Mouse (Mus musculus) liver, embryonic 14.5 days (tissue): ENCODE measurements around the gene Gsap. TPM values are rescaled to one million over a fixed set of nuclear protein-coding genes. Genes with fewer than 3 reads are reported as not detected.

Source experiments
- ATAC-seq: fragments of 200-750 bp; cut with Nextera tagmentation; 2 replicates; pipeline ENCODE4 v1.8.0; 2017; ENCODE audit warnings: moderate number of reproducible peaks, mild to moderate bottlenecking, moderate library complexity; ENCODE audit not compliant: insufficient read depth
- DNase-seq, 3 experiments: peaks; one replicate each; pipeline ENCODE4 v3.0.0-alpha.2; 2012 to 2013; ENCODE audit warnings: low read depth in 3 of 3, low spot score in 3 of 3
- H3K27ac ChIP-seq: fragments of 300-500 bp; sonication (generic); 2 replicates; pipeline ENCODE4 v1.5.1; 2014; ENCODE audit warnings: moderate library complexity, mild to moderate bottlenecking, control low read depth, inconsistent platforms
- H3K27me3 ChIP-seq: fragments of 300-500 bp; sonication (generic); 2 replicates; pipeline ENCODE4 v1.6.1; 2014; ENCODE audit warnings: mild to moderate bottlenecking, low read length, moderate library complexity; ENCODE audit not compliant: control insufficient read depth, insufficient read depth
- H3K36me3 ChIP-seq: fragments of 300-500 bp; sonication (generic); replicated peaks from 2 replicates; pipeline ENCODE4 v1.6.1; 2014; ENCODE audit warnings: low read depth; ENCODE audit not compliant: control insufficient read depth, insufficient read depth
- H3K4me1 ChIP-seq, 2 experiments: fragments of 200-500 bp in 1 of 2; fragments of 300-500 bp in 1 of 2; sonication (generic) in 1 of 2; replicated peaks; 2 replicates each; pipeline ENCODE4 v1.6.1; 2012 to 2014; ENCODE audit warnings: antibody characterized with exemption in 1 of 2, inconsistent platforms in 1 of 2, low read length in 1 of 2; ENCODE audit not compliant: control insufficient read depth in 2 of 2, insufficient read depth in 2 of 2
- H3K4me2 ChIP-seq: fragments of 300-500 bp; sonication (generic); 2 replicates; pipeline ENCODE4 v1.6.1; 2014; ENCODE audit warnings: low read depth, mild to moderate bottlenecking, control low read depth, moderate library complexity
- H3K4me3 ChIP-seq, 2 experiments: fragments of 200-500 bp in 1 of 2; fragments of 300-500 bp in 1 of 2; sonication (generic) in 1 of 2; 2 replicates each; pipeline ENCODE4 v1.5.1; 2012 to 2014; ENCODE audit warnings: low read depth in 2 of 2, low read length in 2 of 2, mild to moderate bottlenecking in 2 of 2, control low read depth in 1 of 2, inconsistent platforms in 1 of 2, moderate library complexity in 1 of 2; ENCODE audit not compliant: insufficient read depth in 1 of 2
- H3K9ac ChIP-seq: fragments of 300-500 bp; sonication (generic); replicated peaks from 2 replicates; pipeline ENCODE4 v1.6.1; 2014; ENCODE audit warnings: mild to moderate bottlenecking, control low read depth, moderate library complexity
- H3K9me3 ChIP-seq: fragments of 300-500 bp; sonication (generic); 2 replicates; pipeline ENCODE4 v1.6.1; 2016; ENCODE audit warnings: low read length, mixed read lengths; ENCODE audit not compliant: control insufficient read depth
- CTCF ChIP-seq: IDR thresholded peaks from 2 replicates; pipeline ENCODE4 v1.5.1; 2016; ENCODE audit warnings: antibody characterized with exemption, low read depth, control low read depth
- EP300 ChIP-seq: IDR thresholded peaks from 2 replicates; pipeline ENCODE4 v1.6.1; 2016; ENCODE audit warnings: antibody characterized with exemption, low read depth
- WGBS: fragments of 180-500 bp; shearing (Covaris S2); extraction: QIAGEN DNeasy Blood & Tissue Kit; methylation state at CpG from one replicate; pipeline ENCODE4 v1.1.7; 2014; ENCODE audit not compliant: insufficient replicate concordance; 5-methylcytosine and 5-hydroxymethylcytosine counted together
- polyA plus RNA-seq, 2 experiments: library from polyadenylated mRNA; depleted of rRNA in 1 of 2; stranded (reverse) in 1 of 2; unstranded in 1 of 2; fragments of >200 nt; fragmentation: Nextera tagmentation in 1 of 2; extraction: Ambion mirVana in 1 of 2; gene quantifications; 2 replicates each; pipeline versions ENCODE4 v1.2.1 to v1.2.3; 2012 to 2014

The Gsap gene
- polyA plus RNA-seq, 2 experiments: 1.3 to 2.1 TPM

GRCm38 (mm10) chr5:21169877-21170276, 16.2 kb upstream of the Gsap start:
- H3K9me3 ChIP-seq: no peaks in the 10 kb centered on the region
- no peak for DNase-seq
- no peak overlapping the region for H3K9ac ChIP-seq
- H3K4me3 ChIP-seq: no peak overlapping the region
- H3K27ac ChIP-seq: no peak overlapping the region
- 63% methylated on average over 1 of the region's 1 CpGs for WGBS
- 0 out of 4 replicates have a peak, but pooled peaks cover 0 to 3% of the 10 kb centered on the region in 2 experiments for H3K4me1 ChIP-seq
- H3K36me3 ChIP-seq: no peaks in the 10 kb centered on the region
- no peak for TF ChIP-seq CTCF
- TF ChIP-seq EP300: no peak
- H3K4me2 ChIP-seq: no peak overlapping the region
- H3K27me3 ChIP-seq: no peaks in the 10 kb centered on the region
- no peak for ATAC-seq

GRCm38 (mm10) chr5:21170440-21170839, 15.6 kb upstream of the Gsap start:
- ATAC-seq (no peak), DNase-seq (no peak)
- H3K9me3 ChIP-seq: no peaks in the 10 kb centered on the region
- H3K27ac ChIP-seq: no peak overlapping the region
- H3K36me3 ChIP-seq: no peaks in the 10 kb centered on the region
- 38% methylated on average over 4 of the region's 4 CpGs for WGBS
- H3K4me3 ChIP-seq: no peak overlapping the region
- H3K27me3 ChIP-seq: no peaks in the 10 kb centered on the region
- no peak overlapping the region for H3K9ac ChIP-seq
- TF ChIP-seq EP300 (no peak), CTCF (no peak)
- no peak overlapping the region for H3K4me2 ChIP-seq
- H3K4me1 ChIP-seq: peaks cover 0 to 6% of the 10 kb centered on the region in 2 experiments; a peak in 1 of 4 replicates

- Histone ChIP-seq H3K9me3 (no peaks in the 10 kb centered on the region), H3K27me3 (no peaks in the 10 kb centered on the region), H3K36me3 (no peaks in the 10 kb centered on the region), H3K4me3 (no peak overlapping the region), H3K4me1 (peaks cover 0 to 8% of the 10 kb centered on the region in 2 experiments; a peak in 1 of 4 replicates), H3K4me2 (no peak overlapping the region), H3K9ac (no peak overlapping the region), H3K27ac (no peak overlapping the region)
- WGBS: 42% methylated on average over 5 of the region's 5 CpGs
- no peak for TF ChIP-seq EP300
- TF ChIP-seq CTCF: no peak
- DNase-seq (no peak), ATAC-seq (no peak)
Measured at GRCm38 (mm10) chr5:21170898-21171297, 15.2 kb upstream of the Gsap start.

- Histone ChIP-seq H3K4me1 (peaks cover 0 to 8% of the 10 kb centered on the region in 2 experiments; a peak in 1 of 4 replicates), H3K27me3 (no peaks in the 10 kb centered on the region), H3K9ac (no peak overlapping the region), H3K9me3 (no peaks in the 10 kb centered on the region), H3K4me3 (no peak overlapping the region), H3K36me3 (no peaks in the 10 kb centered on the region), H3K4me2 (no peak overlapping the region), H3K27ac (no peak overlapping the region)
- 54% methylated on average over 6 of the region's 6 CpGs for WGBS
- ATAC-seq (no peak), DNase-seq (no peak)
- TF ChIP-seq CTCF (no peak), EP300 (no peak)
Measured at GRCm38 (mm10) chr5:21171336-21171735, 14.7 kb upstream of the Gsap start.

GRCm38 (mm10) chr5:21172316-21172715, 13.7 kb upstream of the Gsap start:
- TF ChIP-seq CTCF (no peak), EP300 (no peak)
- ATAC-seq: no peak
- no peak for DNase-seq
- Histone ChIP-seq H3K36me3 (no peaks in the 10 kb centered on the region), H3K4me2 (no peak overlapping the region), H3K9ac (no peak overlapping the region), H3K27ac (no peak overlapping the region), H3K4me3 (no peak overlapping the region), H3K4me1 (peaks cover 0 to 8% of the 10 kb centered on the region in 2 experiments; a peak in 1 of 4 replicates), H3K27me3 (no peaks in the 10 kb centered on the region), H3K9me3 (no peaks in the 10 kb centered on the region)
- 59% methylated on average over 3 of the region's 3 CpGs for WGBS
